Mouse (Mus musculus): ENCODE measurements at regions not wholly inside any gene's neighbourhood (a gene's known extent, or its start where the extent isn't known, plus 50 kb on each side); places are given as distances from the start of the nearest gene placed in this dataset.

- Histone ChIP-seq H3K27me3 (ENCODE audit: control insufficient read depth, insufficient read depth, low read length) (no peaks in the 10 kb centered on the region), H3K9me3 (replicated peaks; ENCODE audit: control insufficient read depth, low read length) (no peaks in the 10 kb centered on the region)
- no peak for ATAC-seq (ENCODE audit: insufficient read depth, low read depth)
Observed at GRCm38 (mm10) chr2:50518371-50519128, 221.9 kb upstream of the Mmadhc start.

GRCm38 (mm10) chr2:50513276-50513675 is 216.7 kb upstream of the Mmadhc start:
- Histone ChIP-seq H3K4me2 (ENCODE audit: low read depth, low read length) (no peak overlapping the region), H3K36me3 (replicated peaks; ENCODE audit: control insufficient read depth, insufficient read depth, low read length) (no peaks in the 10 kb centered on the region), H3K4me1 (ENCODE audit: control insufficient read depth, insufficient read depth) (no peaks in the 10 kb centered on the region), H3K27ac (ENCODE audit: low read depth) (no peak overlapping the region), H3K27me3 (ENCODE audit: control insufficient read depth, insufficient read depth, low read length) (no peaks in the 10 kb centered on the region), H3K9ac (replicated peaks; ENCODE audit: low read depth, low read length) (no peak overlapping the region), H3K4me3 (ENCODE audit: low read depth, low read length) (no peak overlapping the region), H3K9me3 (replicated peaks; ENCODE audit: control insufficient read depth, low read length) (no peaks in the 10 kb centered on the region)
- no peak for DNase-seq (ENCODE audit: low spot score)
- WGBS = 82% methylated on average over 4 of the region's 4 CpGs
- TF ChIP-seq EP300 (IDR thresholded peaks at IDR 0.05; ENCODE audit: low read depth) (no peak), CTCF (IDR thresholded peaks at IDR 0.05; ENCODE audit: low read depth) (no peak)
- no peak for ATAC-seq (ENCODE audit: insufficient read depth, low read depth)

More at GRCm38 (mm10) chr2:50518371-50519128, 221.9 kb upstream of the Mmadhc start:
- 40% methylated on average over 10 of the region's 10 CpGs for WGBS
- peak; percentile 5; the same call in 1 of the 2 replicates for TF ChIP-seq CTCF (IDR thresholded peaks at IDR 0.05; ENCODE audit: low read depth)
- no peak for TF ChIP-seq EP300 (IDR thresholded peaks at IDR 0.05; ENCODE audit: low read depth)
- Histone ChIP-seq H3K27ac (ENCODE audit: low read depth) (no peak overlapping the region), H3K9ac (replicated peaks; ENCODE audit: low read depth, low read length) (no peak overlapping the region), H3K4me1 (ENCODE audit: control insufficient read depth, insufficient read depth) (no peaks in the 10 kb centered on the region), H3K36me3 (replicated peaks; ENCODE audit: control insufficient read depth, insufficient read depth, low read length) (no peaks in the 10 kb centered on the region), H3K4me3 (ENCODE audit: low read depth, low read length) (no peak overlapping the region), H3K4me2 (ENCODE audit: low read depth, low read length) (no peak overlapping the region)
- peak; percentile 13 for DNase-seq (ENCODE audit: low spot score)

- no peak overlapping the region for H3K4me3 ChIP-seq (ENCODE audit: low read depth, low read length)
- H3K36me3 ChIP-seq (replicated peaks; ENCODE audit: control insufficient read depth, insufficient read depth, low read length) = no peaks in the 10 kb centered on the region
- no peak overlapping the region for H3K27ac ChIP-seq (ENCODE audit: low read depth)
- H3K9ac ChIP-seq (replicated peaks; ENCODE audit: low read depth, low read length) = no peak overlapping the region
- no peaks in the 10 kb centered on the region for H3K27me3 ChIP-seq (ENCODE audit: control insufficient read depth, insufficient read depth, low read length)
- no peaks in the 10 kb centered on the region for H3K4me1 ChIP-seq (ENCODE audit: control insufficient read depth, insufficient read depth)
- DNase-seq (ENCODE audit: low spot score) = no peak
- TF ChIP-seq CTCF (IDR thresholded peaks at IDR 0.05; ENCODE audit: low read depth) = no peak
- TF ChIP-seq EP300 (IDR thresholded peaks at IDR 0.05; ENCODE audit: low read depth) = no peak
- no peak for ATAC-seq (ENCODE audit: insufficient read depth, low read depth)
- WGBS = 80% methylated on average over 8 of the region's 8 CpGs
- H3K4me2 ChIP-seq (ENCODE audit: low read depth, low read length) = no peak overlapping the region
- no peaks in the 10 kb centered on the region for H3K9me3 ChIP-seq (replicated peaks; ENCODE audit: control insufficient read depth, low read length)
Observed at GRCm38 (mm10) chr2:50498713-50499112, 202.1 kb upstream of the Mmadhc start.

- 76% methylated on average over 3 of the region's 3 CpGs for WGBS
- DNase-seq (ENCODE audit: low spot score) (no peak), ATAC-seq (ENCODE audit: insufficient read depth, low read depth) (no peak)
- no peaks in the 10 kb centered on the region for H3K9me3 ChIP-seq (replicated peaks; ENCODE audit: control insufficient read depth, low read length)
- H3K4me2 ChIP-seq (ENCODE audit: low read depth, low read length) = no peak overlapping the region
- TF ChIP-seq EP300 (IDR thresholded peaks at IDR 0.05; ENCODE audit: low read depth) (no peak), CTCF (IDR thresholded peaks at IDR 0.05; ENCODE audit: low read depth) (no peak)
- H3K36me3 ChIP-seq (replicated peaks; ENCODE audit: control insufficient read depth, insufficient read depth, low read length) = no peaks in the 10 kb centered on the region
- H3K27me3 ChIP-seq (ENCODE audit: control insufficient read depth, insufficient read depth, low read length) = no peaks in the 10 kb centered on the region
- H3K4me1 ChIP-seq (ENCODE audit: control insufficient read depth, insufficient read depth) = no peaks in the 10 kb centered on the region
- no peak overlapping the region for H3K4me3 ChIP-seq (ENCODE audit: low read depth, low read length)
- no peak overlapping the region for H3K9ac ChIP-seq (replicated peaks; ENCODE audit: low read depth, low read length)
- no peak overlapping the region for H3K27ac ChIP-seq (ENCODE audit: low read depth)
Observed at GRCm38 (mm10) chr2:50496057-50496433, 199.4 kb upstream of the Mmadhc start.

- Histone ChIP-seq H3K27me3 (ENCODE audit: control insufficient read depth, insufficient read depth, low read length) (no peaks in the 10 kb centered on the region), H3K9ac (replicated peaks; ENCODE audit: low read depth, low read length) (no peak overlapping the region), H3K4me1 (ENCODE audit: control insufficient read depth, insufficient read depth) (no peaks in the 10 kb centered on the region), H3K9me3 (replicated peaks; ENCODE audit: control insufficient read depth, low read length) (no peaks in the 10 kb centered on the region), H3K27ac (ENCODE audit: low read depth) (no peak overlapping the region), H3K36me3 (replicated peaks; ENCODE audit: control insufficient read depth, insufficient read depth, low read length) (no peaks in the 10 kb centered on the region), H3K4me3 (ENCODE audit: low read depth, low read length) (no peak overlapping the region), H3K4me2 (ENCODE audit: low read depth, low read length) (no peak overlapping the region)
- ATAC-seq (ENCODE audit: insufficient read depth, low read depth) = no peak
- TF ChIP-seq CTCF (IDR thresholded peaks at IDR 0.05; ENCODE audit: low read depth) (no peak), EP300 (IDR thresholded peaks at IDR 0.05; ENCODE audit: low read depth) (no peak)
- 40% methylated on average over 5 of the region's 5 CpGs for WGBS
- DNase-seq (ENCODE audit: low spot score) = no peak
Observed at GRCm38 (mm10) chr2:50495141-50496056, 198.8 kb upstream of the Mmadhc start.
